Mouse (Mus musculus): Measurements from ENCODE around the gene Nlrc4.
"Not testable (repeated sequence)": the region's sequence is repeated elsewhere in the genome, so short reads cannot be mapped to it uniquely, and the experiment has no call there.

Gene Nlrc4

GRCm38 (mm10) chr17:74458711-74459408 is at the start of gene Nlrc4:
Gene Nlrc4 (minus strand): TSS chr17:74459142.
- no peak for DNase-seq

- DNase-seq = no peak
These were observed 49.7 kb upstream of the Nlrc4 start for GRCm38 (mm10) chr17:74508600-74508999.

GRCm38 (mm10) chr17:74507934-74508333 is 49.0 kb upstream of the Nlrc4 start:
- DNase-seq = no peak

- DNase-seq = no peak
These were observed 42.1 kb upstream of the Nlrc4 start for GRCm38 (mm10) chr17:74501085-74501484.

- no peak for DNase-seq
These were observed 41.3 kb upstream of the Nlrc4 start for GRCm38 (mm10) chr17:74500204-74500603.

GRCm38 (mm10) chr17:74491565-74491964 is 32.6 kb upstream of the Nlrc4 start:
- DNase-seq = no peak

GRCm38 (mm10) chr17:74489901-74490220 is 30.9 kb upstream of the Nlrc4 start:
- no peak for DNase-seq

GRCm38 (mm10) chr17:74489024-74489900 is 30.3 kb upstream of the Nlrc4 start, which contains the start of gene Yipf4:
Gene Yipf4 (plus strand): TSS chr17:74489493.
- DNase-seq = peak; percentile 96 to 97

- DNase-seq = no peak
These were observed 21.6 kb upstream of the Nlrc4 start for GRCm38 (mm10) chr17:74480361-74481069.

GRCm38 (mm10) chr17:74470133-74470532 is 11.2 kb upstream of the Nlrc4 start:
- not testable (repeated sequence) for DNase-seq

- DNase-seq = not testable (repeated sequence)
These were observed 9.0 kb upstream of the Nlrc4 start for GRCm38 (mm10) chr17:74467981-74468380.

- no peak for DNase-seq
These were observed 4.6 kb upstream of the Nlrc4 start for GRCm38 (mm10) chr17:74463510-74463909.

- no peak for DNase-seq
These were observed 817 bp downstream of the Nlrc4 start for GRCm38 (mm10) chr17:74457972-74458677.

- DNase-seq = no peak
These were observed 2.1 kb downstream of the Nlrc4 start for GRCm38 (mm10) chr17:74456825-74457224.

GRCm38 (mm10) chr17:74455426-74455825 is 3.5 kb downstream of the Nlrc4 start:
- DNase-seq = no peak

GRCm38 (mm10) chr17:74454660-74455059 is 4.3 kb downstream of the Nlrc4 start:
- DNase-seq = no peak

- peak in 1 of 2 experiments; percentile 7 for DNase-seq
These were observed 5.0 kb downstream of the Nlrc4 start for GRCm38 (mm10) chr17:74453928-74454327.

- DNase-seq = no peak
These were observed 9.2 kb downstream of the Nlrc4 start for GRCm38 (mm10) chr17:74449776-74450175.

GRCm38 (mm10) chr17:74440486-74440885 is 18.5 kb downstream of the Nlrc4 start:
- DNase-seq = no peak

- DNase-seq = no peak
These were observed 21.2 kb downstream of the Nlrc4 start for GRCm38 (mm10) chr17:74437762-74438161.

- DNase-seq = no peak
These were observed 26.3 kb downstream of the Nlrc4 start for GRCm38 (mm10) chr17:74432631-74433030.

- DNase-seq = no peak
These were observed 27.5 kb downstream of the Nlrc4 start for GRCm38 (mm10) chr17:74431481-74431880.

GRCm38 (mm10) chr17:74430074-74430473 is 28.9 kb downstream of the Nlrc4 start:
- no peak for DNase-seq

Data from lung, postnatal 4 days (tissue).